Mouse (Mus musculus) urinary bladder, postnatal 14 days (tissue): ENCODE measurements at regions not wholly inside any gene's neighbourhood (a gene's known extent, or its start where the extent isn't known, plus 50 kb on each side); places are given as distances from the start of the nearest gene placed in this dataset.
A peak's percentile ranks its signal among the peaks of the same experiment; 100 is the strongest.

ENCODE experiments used
- DNase-seq: peaks from one replicate; pipeline ENCODE4 v3.0.0; 2021; ENCODE audit warnings: low spot score

GRCm38 (mm10) chr6:98609133-98609532, 266.6 kb upstream of the Gm765 start:
- no peak for DNase-seq

GRCm38 (mm10) chr6:98606680-98607079, 264.1 kb upstream of the Gm765 start:
- DNase-seq: no peak

- no peak for DNase-seq
Observed at GRCm38 (mm10) chr6:98597612-98598011, 255.1 kb upstream of the Gm765 start.

GRCm38 (mm10) chr6:98590989-98591388, 248.4 kb upstream of the Gm765 start:
- no peak for DNase-seq

- no peak for DNase-seq
Observed at GRCm38 (mm10) chr6:98588979-98589378, 246.4 kb upstream of the Gm765 start.

GRCm38 (mm10) chr6:98584541-98584940, 242.0 kb upstream of the Gm765 start:
- DNase-seq: no peak

GRCm38 (mm10) chr6:98582826-98583225, 240.3 kb upstream of the Gm765 start:
- no peak for DNase-seq

GRCm38 (mm10) chr6:98575227-98575626, 232.7 kb upstream of the Gm765 start:
- DNase-seq: no peak

- DNase-seq: no peak
Observed at GRCm38 (mm10) chr6:98555702-98556101, 213.1 kb upstream of the Gm765 start.

- no peak for DNase-seq
Observed at GRCm38 (mm10) chr6:98553922-98554321, 211.4 kb upstream of the Gm765 start.

- DNase-seq: no peak
Observed at GRCm38 (mm10) chr6:98551781-98552180, 209.2 kb upstream of the Gm765 start.

GRCm38 (mm10) chr6:98526882-98527440, 184.4 kb upstream of the Gm765 start:
- DNase-seq: no peak

- peak; percentile 63 for DNase-seq
Observed at GRCm38 (mm10) chr6:98525286-98525685, 182.7 kb upstream of the Gm765 start.

GRCm38 (mm10) chr6:98524659-98525058, 182.1 kb upstream of the Gm765 start:
- no peak for DNase-seq

- DNase-seq: no peak
Observed at GRCm38 (mm10) chr6:98521526-98521925, 179.0 kb upstream of the Gm765 start.

- DNase-seq: no peak
Observed at GRCm38 (mm10) chr6:98514826-98515225, 172.3 kb upstream of the Gm765 start.

- DNase-seq: no peak
Observed at GRCm38 (mm10) chr6:98514376-98514775, 171.8 kb upstream of the Gm765 start.

- no peak for DNase-seq
Observed at GRCm38 (mm10) chr6:98513217-98513616, 170.7 kb upstream of the Gm765 start.

- DNase-seq: no peak
Observed at GRCm38 (mm10) chr6:98502726-98503125, 160.2 kb upstream of the Gm765 start.

- no peak for DNase-seq
Observed at GRCm38 (mm10) chr6:98499721-98500120, 157.2 kb upstream of the Gm765 start.

- no peak for DNase-seq
Observed at GRCm38 (mm10) chr6:98486626-98487025, 144.1 kb upstream of the Gm765 start.

GRCm38 (mm10) chr6:98483319-98484123, 141.0 kb upstream of the Gm765 start:
- DNase-seq: no peak

- no peak for DNase-seq
Observed at GRCm38 (mm10) chr6:98482319-98482718, 139.8 kb upstream of the Gm765 start.

GRCm38 (mm10) chr6:98467563-98467962, 125.0 kb upstream of the Gm765 start:
- DNase-seq: no peak
